Comparison of ENCODE assay signal across 34 mouse cellular contexts in the genomic region with DNA sequence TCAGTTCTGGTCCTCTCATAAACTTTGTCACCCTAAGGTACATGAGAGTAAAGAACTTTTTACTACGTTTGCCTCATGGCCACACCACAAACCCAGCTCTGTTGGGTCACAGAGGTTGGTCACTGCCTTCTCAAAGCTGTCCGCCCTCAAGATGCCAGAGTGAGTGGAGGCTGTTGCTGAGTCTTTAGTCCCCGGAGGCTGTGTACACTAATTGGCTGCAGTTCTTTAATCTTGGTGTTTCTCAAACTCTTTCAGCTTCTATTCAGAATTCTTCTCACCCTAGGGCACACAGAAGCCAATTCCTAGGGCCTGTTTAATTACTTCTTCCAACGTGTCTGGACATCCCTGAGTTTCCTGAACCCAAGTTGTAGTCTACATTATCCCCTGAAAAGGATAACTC. TPM values are rescaled to one million over a fixed set of nuclear protein-coding genes. Genes with fewer than 3 reads are reported as not detected.
DNase-seq lines count a peak whose midpoint lies in the region; ATAC-seq lines count a peak whose summit lies in the region.
"Had no signal": no experiment of that assay in that cellular context is flagged by ENCODE, and none has a peak within 500 bp of the region (broad histone marks: within the 10 kb centered on the region; RNA-seq: fewer than 3 reads in every experiment).

No protein-coding gene starts in this region.

- WGBS in kidney, embryonic 14.5 days: 55% methylated on average over 4 of the region's 4 CpGs

- no peak overlapping the region for H3K4me3 ChIP-seq in kidney, embryonic 14.5 days (ENCODE audit: low read length)
- H3K4me3 ChIP-seq: embryonic facial prominence, embryonic 12.5 days; erythroblast, embryonic 14.5 days; gastrocnemius, adult 2 months; heart, adult 2 months; heart, embryonic 12.5 days; hindbrain, embryonic 13.5 days; limb, embryonic 15.5 days; liver, embryonic 13.5 days; midbrain, embryonic 13.5 days; neural tube, embryonic 13.5 days had no signal

- no peaks in the 10 kb centered on the region for H3K9me3 ChIP-seq in kidney, embryonic 14.5 days (ENCODE audit: control insufficient read depth, low read length)
- H3K9me3 ChIP-seq: embryonic facial prominence, embryonic 12.5 days; heart, embryonic 12.5 days; hindbrain, embryonic 13.5 days; limb, embryonic 15.5 days; liver, embryonic 13.5 days; midbrain, embryonic 13.5 days; neural tube, embryonic 13.5 days had no signal

- no peak overlapping the region for H3K4me2 ChIP-seq in kidney, embryonic 14.5 days (replicated peaks; ENCODE audit: low read depth, low read length)
- H3K4me2 ChIP-seq: embryonic facial prominence, embryonic 12.5 days; heart, embryonic 12.5 days; hindbrain, embryonic 13.5 days; limb, embryonic 15.5 days; liver, embryonic 13.5 days; midbrain, embryonic 13.5 days; neural tube, embryonic 13.5 days had no signal

- no peak for ATAC-seq in kidney, embryonic 14.5 days (ENCODE audit: low FRiP score, low TSS enrichment)
- ATAC-seq: intestine, postnatal 0 days; midbrain, embryonic 13.5 days; Patski had no signal

- no peaks in the 10 kb centered on the region for H3K27me3 ChIP-seq in kidney, embryonic 14.5 days (ENCODE audit: control insufficient read depth, insufficient read depth, low read length)
- H3K27me3 ChIP-seq: embryonic facial prominence, embryonic 12.5 days; heart, embryonic 12.5 days; hindbrain, embryonic 13.5 days; limb, embryonic 15.5 days; liver, embryonic 13.5 days; midbrain, embryonic 13.5 days; neural tube, embryonic 13.5 days; Patski had no signal

- no peaks in the 10 kb centered on the region for H3K4me1 ChIP-seq in kidney, embryonic 14.5 days (ENCODE audit: control insufficient read depth, insufficient read depth, low read length)
- H3K4me1 ChIP-seq: embryonic facial prominence, embryonic 12.5 days; heart, embryonic 12.5 days; hindbrain, embryonic 13.5 days; limb, embryonic 15.5 days; liver, embryonic 13.5 days; midbrain, embryonic 13.5 days; neural tube, embryonic 13.5 days had no signal

- DNase-seq in embryo, embryonic 10.5 days (ENCODE audit: low spot score): peak; percentile 19
- DNase-seq in embryo, embryonic 9.5 days (ENCODE audit: extremely low spot score): no peak
- DNase-seq in right cerebral cortex, adult 18-20 months: peak; percentile 3
- no peak for DNase-seq in right cerebral cortex, postnatal 10 days (ENCODE audit: low spot score in 2 of 2)
- DNase-seq in fat pad, adult 2 months (ENCODE audit: extremely low read depth, low read depth, low spot score): peak; percentile 61
- DNase-seq in forelimb bud, embryonic 11.5 days (ENCODE audit: low read depth, low spot score): peak; percentile 42
- no peak for DNase-seq in kidney, postnatal 10 days
- DNase-seq: adrenal gland, postnatal 10 days; cerebellum, adult 11 months; cerebellum, adult 9-10 months; cerebellum, postnatal 36 days; gastrocnemius, adult 2 months; gastrocnemius, postnatal 36 days; heart, adult 2 months; heart, postnatal 4 days; kidney, adult 9 months; kidney, postnatal 25 days; liver, embryonic 13.5 days; lung, adult 18-20 months; lung, postnatal 10 days; right cerebral cortex, postnatal 25 days; thymus, postnatal 14 days had no signal

- H3K36me3 ChIP-seq in kidney, embryonic 14.5 days (ENCODE audit: control insufficient read depth, insufficient read depth, low read length): no peaks in the 10 kb centered on the region
- H3K36me3 ChIP-seq: embryonic facial prominence, embryonic 12.5 days; G1E; heart, embryonic 12.5 days; hindbrain, embryonic 13.5 days; limb, embryonic 15.5 days; liver, embryonic 13.5 days; midbrain, embryonic 13.5 days; neural tube, embryonic 13.5 days had no signal

- H3K27ac ChIP-seq in kidney, embryonic 14.5 days (ENCODE audit: low read depth, low read length): no peak overlapping the region
- H3K27ac ChIP-seq: embryonic facial prominence, embryonic 12.5 days; gastrocnemius, adult 2 months; heart, adult 2 months; hindbrain, embryonic 13.5 days; limb, embryonic 15.5 days; liver, embryonic 13.5 days; macrophage; midbrain, embryonic 13.5 days; neural tube, embryonic 13.5 days had no signal

- H3K9ac ChIP-seq in kidney, embryonic 14.5 days (ENCODE audit: low read depth, low read length): no peak overlapping the region
- H3K9ac ChIP-seq: embryonic facial prominence, embryonic 12.5 days; heart, embryonic 12.5 days; hindbrain, embryonic 13.5 days; limb, embryonic 15.5 days; liver, embryonic 13.5 days; midbrain, embryonic 13.5 days; neural tube, embryonic 13.5 days had no signal

RNA-seq across cellular contexts. Expression of a gene that starts 28.6 kb away (rescaled TPM):
- 11.4 and 24.7 TPM in 2 replicates for polyA plus RNA-seq in kidney, embryonic 14.5 days (2014; fragmentation: Nextera tagmentation; extraction: Ambion mirVana)
- polyA plus RNA-seq: erythroblast, embryonic 14.5 days; G1E had no signal

Comparison
In these comparisons a context has a peak if more than half of its experiments do, and no peak if none do; other contexts are left out.
1. DNase-seq: peak in embryo, embryonic 10.5 days (single experiment), right cerebral cortex, adult 18-20 months (single experiment), fat pad, adult 2 months (single experiment) and forelimb bud, embryonic 11.5 days (single experiment); none in embryo, embryonic 9.5 days (single experiment), right cerebral cortex, postnatal 10 days (0 of 2) and kidney, postnatal 10 days (single experiment).